Mouse (Mus musculus) skeletal muscle tissue, adult 2 months (tissue): Measurements from ENCODE around the gene Ap3m1.

ENCODE experiments used
- DNase-seq: peaks from one replicate; pipeline ENCODE4 v3.0.0-alpha.2; 2012; ENCODE audit warnings: low read depth, low spot score

The Ap3m1 gene

GRCm38 (mm10) chr14:21073981-21074380 is 21.7 kb upstream of the Ap3m1 start:
- no peak for DNase-seq

GRCm38 (mm10) chr14:21069594-21069993 is 17.3 kb upstream of the Ap3m1 start:
- DNase-seq, result no peak

GRCm38 (mm10) chr14:21065490-21066162 is 13.3 kb upstream of the Ap3m1 start:
- DNase-seq, result no peak

- no peak for DNase-seq
These were observed 12.0 kb upstream of the Ap3m1 start for GRCm38 (mm10) chr14:21064321-21064720.

- DNase-seq, result no peak
These were observed 10.6 kb upstream of the Ap3m1 start for GRCm38 (mm10) chr14:21062766-21063513.

- peak; percentile 36 for DNase-seq
These were observed 6.7 kb upstream of the Ap3m1 start for GRCm38 (mm10) chr14:21058972-21059371.

- DNase-seq, result no peak
These were observed 1.3 kb upstream of the Ap3m1 start for GRCm38 (mm10) chr14:21053586-21053985.

- DNase-seq, result no peak
These were observed 843 bp upstream of the Ap3m1 start for GRCm38 (mm10) chr14:21053151-21053550.

GRCm38 (mm10) chr14:21052781-21053130 is 448 bp upstream of the Ap3m1 start:
- peak; percentile 78 for DNase-seq

- peak; percentile 17 for DNase-seq
These were observed 762 bp downstream of the Ap3m1 start for GRCm38 (mm10) chr14:21051380-21052111.

GRCm38 (mm10) chr14:21050734-21051133 is 1.6 kb downstream of the Ap3m1 start:
- DNase-seq, result no peak

GRCm38 (mm10) chr14:21048879-21049278 is 3.4 kb downstream of the Ap3m1 start:
- DNase-seq, result no peak

- DNase-seq, result no peak
These were observed 4.5 kb downstream of the Ap3m1 start for GRCm38 (mm10) chr14:21047840-21048239.

- no peak for DNase-seq
These were observed 12.7 kb downstream of the Ap3m1 start for GRCm38 (mm10) chr14:21039623-21040022.

- DNase-seq, result no peak
These were observed 13.2 kb downstream of the Ap3m1 start for GRCm38 (mm10) chr14:21039077-21039476.

- no peak for DNase-seq
These were observed 17.5 kb downstream of the Ap3m1 start for GRCm38 (mm10) chr14:21034791-21035190.

- no peak for DNase-seq
These were observed 18.0 kb downstream of the Ap3m1 start for GRCm38 (mm10) chr14:21034271-21034670.

GRCm38 (mm10) chr14:21031783-21032511 is 20.4 kb downstream of the Ap3m1 start:
- peak; percentile 84 for DNase-seq

GRCm38 (mm10) chr14:21029025-21029659 is 23.2 kb downstream of the Ap3m1 start:
- no peak for DNase-seq

- DNase-seq, result no peak
These were observed 24.8 kb downstream of the Ap3m1 start for GRCm38 (mm10) chr14:21027542-21027941.

GRCm38 (mm10) chr14:21020435-21020834 is 31.9 kb downstream of the Ap3m1 start:
- no peak for DNase-seq
